Mouse (Mus musculus): ENCODE measurements at regions not wholly inside any gene's neighbourhood (a gene's known extent, or its start where the extent isn't known, plus 50 kb on each side); places are given as distances from the start of the nearest gene placed in this dataset.

DNA sequence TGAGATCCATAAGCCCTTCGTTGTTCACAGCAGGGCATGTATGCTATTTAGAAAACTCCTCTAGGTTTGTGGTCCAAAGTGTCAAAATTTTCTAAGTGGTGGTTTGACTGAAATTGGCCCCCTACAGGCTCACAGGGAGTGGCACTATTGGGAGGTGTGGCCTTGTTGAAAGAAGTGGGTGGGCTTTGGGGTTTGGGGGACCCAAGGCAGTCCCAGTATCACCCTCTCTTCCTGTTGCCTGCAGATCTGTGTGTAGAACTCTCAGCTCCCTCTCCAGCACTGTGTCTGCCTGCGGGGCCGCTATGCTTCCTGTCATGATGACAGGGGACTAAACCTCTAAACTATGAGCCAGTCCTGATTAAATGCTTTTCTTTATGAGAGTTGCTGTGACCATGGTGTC, 144.1 kb upstream of the Serp2 start:
- no peak for TF ChIP-seq CTCF (IDR thresholded peaks at IDR 0.05; ENCODE audit: extremely low read depth, insufficient read depth, low read length)
- no peak for TF ChIP-seq POLR2A (IDR thresholded peaks at IDR 0.05; ENCODE audit: extremely low read depth, insufficient read depth, low read length)
